Mouse (Mus musculus) G1E (cell line): ENCODE results near the gene Nmrk2. TPM values are rescaled to one million over a fixed set of nuclear protein-coding genes. Genes with fewer than 3 reads are reported as not detected.

ENCODE experiments used
- ATAC-seq: 2 replicates; pipeline ENCODE4 v1.8.0; 2016; ENCODE audit warnings: mild to moderate bottlenecking; ENCODE audit not compliant: insufficient number of reproducible peaks, poor library complexity, low FRiP score, severe bottlenecking; ENCODE audit errors: extremely low read depth
- DNase-seq: peaks from one replicate; pipeline ENCODE4 v3.0.0; 2012; ENCODE audit warnings: low spot score
- H3K27me3 ChIP-seq: 2 replicates; pipeline ENCODE4 v1.6.1; 2012; ENCODE audit warnings: mild to moderate bottlenecking, low read length, inconsistent platforms; ENCODE audit not compliant: insufficient read depth
- H3K36me3 ChIP-seq: replicated peaks from 2 replicates; pipeline ENCODE3; 2012; ENCODE audit warnings: mild to moderate bottlenecking, inconsistent platforms
- H3K4me1 ChIP-seq: 2 replicates; pipeline ENCODE4 v1.6.1; 2012; ENCODE audit warnings: low read depth, low read length, inconsistent platforms, mixed read lengths; ENCODE audit not compliant: insufficient read depth
- H3K4me3 ChIP-seq: 2 replicates; pipeline ENCODE4 v1.5.1; 2012; ENCODE audit warnings: low read depth, mild to moderate bottlenecking, inconsistent platforms, low read length, moderate library complexity, mixed read lengths
- H3K9me3 ChIP-seq: replicated peaks from 2 replicates; pipeline ENCODE4 v1.6.1; 2012; ENCODE audit warnings: inconsistent platforms
- CTCF ChIP-seq: IDR thresholded peaks from 2 replicates; pipeline ENCODE4 v1.5.1; 2012; ENCODE audit warnings: low read depth, low read length, inconsistent platforms, mixed read lengths
- GATA1 ChIP-seq: IDR thresholded peaks from 2 replicates; pipeline ENCODE4 v1.6.1; 2012; ENCODE audit warnings: borderline replicate concordance, low read length, inconsistent platforms, mixed read lengths
- GATA2 ChIP-seq: IDR thresholded peaks from 2 replicates; pipeline ENCODE4 v1.6.1; 2012; ENCODE audit warnings: low read depth, low read length, inconsistent platforms, borderline replicate concordance
- POLR2AphosphoS5 ChIP-seq: IDR thresholded peaks from 2 replicates; pipeline ENCODE4 v1.6.1; 2012; ENCODE audit warnings: low read depth, low read length, inconsistent platforms; ENCODE audit not compliant: insufficient replicate concordance
- TAL1 ChIP-seq: conservative IDR thresholded peaks from 2 replicates; pipeline ENCODE4 v1.6.1; 2012; ENCODE audit warnings: low read depth, low read length, inconsistent platforms, mixed read lengths
- polyA plus RNA-seq: library from polyadenylated mRNA; stranded (reverse); fragments of >175 nt; gene quantifications from 2 replicates; pipeline ENCODE4 v1.2.3, GENCODE M21; 2012
- total RNA-seq, 2 experiments: library from RNA; stranded (forward) in 1 of 2; stranded (reverse) in 1 of 2; fragments of 200-1000 nt in 1 of 2; fragments of >200 nt in 1 of 2; fragmentation: Nextera tagmentation in 1 of 2; gene quantifications; 2 replicates each; pipeline ENCODE4 v1.2.3; 2014 to 2017

The Nmrk2 gene
- total and polyA plus RNA-seq, 3 experiments, result not detected

- TF ChIP-seq GATA1 (no peak), CTCF (no peak), POLR2AphosphoS5 (no peak), TAL1 (no peak), GATA2 (no peak)
- Histone ChIP-seq H3K36me3 (no peaks in the 10 kb centered on the region), H3K27me3 (peaks cover 66% of the 10 kb centered on the region), H3K9me3 (no peaks in the 10 kb centered on the region), H3K4me3 (no peak overlapping the region), H3K4me1 (peaks cover 17% of the 10 kb centered on the region)
- ATAC-seq, result no peak
- DNase-seq, result no peak
Measured at GRCm38 (mm10) chr10:81200605-81201287, 1.1 kb downstream of the Nmrk2 start.

DNA sequence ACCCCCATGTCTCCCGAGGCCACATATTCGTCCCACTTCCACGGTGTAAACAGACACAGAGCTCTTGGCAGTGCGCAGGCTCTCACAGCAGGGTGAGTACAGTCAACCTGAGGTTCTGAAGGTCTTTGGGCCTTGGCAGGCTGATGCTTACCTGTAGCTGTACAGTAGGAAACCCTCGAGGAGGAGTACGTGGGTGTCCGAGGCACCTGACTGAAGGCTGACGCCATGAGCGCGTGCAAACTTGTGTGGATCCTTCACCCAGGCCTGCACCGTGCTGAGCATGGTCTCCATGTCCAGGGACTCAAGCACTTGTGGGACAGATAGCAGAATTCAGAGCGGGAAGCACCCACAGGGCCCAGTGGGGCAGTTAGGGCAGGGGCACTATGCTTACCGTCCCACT lies 1.7 kb downstream of the Nmrk2 start:
- H3K9me3 ChIP-seq, result no peaks in the 10 kb centered on the region
- DNase-seq (no peak), ATAC-seq (no peak)
- TF ChIP-seq GATA1, result no peak
- no peak for TF ChIP-seq CTCF
- no peak for TF ChIP-seq POLR2AphosphoS5
- no peak for TF ChIP-seq GATA2
- no peak for TF ChIP-seq TAL1
- H3K4me1 ChIP-seq, result peaks cover 23% of the 10 kb centered on the region
- no peak overlapping the region for H3K4me3 ChIP-seq
- peaks cover 67% of the 10 kb centered on the region for H3K27me3 ChIP-seq
- H3K36me3 ChIP-seq, result no peaks in the 10 kb centered on the region

- Histone ChIP-seq H3K27me3 (peaks cover 64% of the 10 kb centered on the region), H3K36me3 (no peaks in the 10 kb centered on the region), H3K4me3 (no peak overlapping the region), H3K9me3 (no peaks in the 10 kb centered on the region), H3K4me1 (peaks cover 26% of the 10 kb centered on the region)
- DNase-seq, result no peak
- ATAC-seq, result no peak
- TF ChIP-seq GATA2 (no peak), GATA1 (no peak), POLR2AphosphoS5 (no peak), CTCF (no peak), TAL1 (no peak)
Measured at GRCm38 (mm10) chr10:81198990-81199389, 2.9 kb downstream of the Nmrk2 start.

- DNase-seq (peak; percentile 39), ATAC-seq (no peak)
- Histone ChIP-seq H3K36me3 (peaks cover under 1% of the 10 kb centered on the region), H3K4me1 (peaks cover 25% of the 10 kb centered on the region), H3K9me3 (no peaks in the 10 kb centered on the region), H3K27me3 (peaks cover 59% of the 10 kb centered on the region), H3K4me3 (no peak overlapping the region)
- no peak for TF ChIP-seq TAL1
- TF ChIP-seq CTCF, result peak; percentile 75
- no peak for TF ChIP-seq GATA2
Measured at GRCm38 (mm10) chr10:81198230-81198629, 3.6 kb downstream of the Nmrk2 start.

DNA sequence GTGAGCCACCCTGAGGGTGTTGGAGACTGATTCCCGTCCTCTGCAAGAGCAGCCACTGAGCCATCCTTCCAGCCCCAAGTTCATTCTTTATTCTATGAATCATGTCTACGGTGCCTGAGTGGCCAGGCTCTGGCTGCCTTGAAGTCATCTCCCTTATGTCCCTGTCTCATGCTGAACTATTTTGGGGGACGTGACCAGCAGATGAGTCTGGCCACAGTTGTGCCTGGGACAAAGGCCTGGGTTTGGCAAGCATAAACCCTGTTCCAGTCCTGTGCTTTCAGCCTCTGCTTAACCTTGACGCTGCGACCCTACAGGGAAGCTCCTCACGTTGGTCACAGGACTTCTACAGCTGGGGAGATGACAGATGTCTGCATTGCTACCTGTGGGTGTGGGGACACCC lies 4.5 kb downstream of the Nmrk2 start:
- peaks cover 29% of the 10 kb centered on the region for H3K4me1 ChIP-seq
- DNase-seq (no peak), ATAC-seq (no peak)
- H3K9me3 ChIP-seq, result no peaks in the 10 kb centered on the region
- no peak for TF ChIP-seq TAL1
- TF ChIP-seq POLR2AphosphoS5, result no peak
- no peak for TF ChIP-seq GATA2
- no peak for TF ChIP-seq GATA1
- TF ChIP-seq CTCF, result no peak
- peaks cover 59% of the 10 kb centered on the region for H3K27me3 ChIP-seq
- no peak overlapping the region for H3K4me3 ChIP-seq
- H3K36me3 ChIP-seq, result peaks cover 9% of the 10 kb centered on the region

DNA sequence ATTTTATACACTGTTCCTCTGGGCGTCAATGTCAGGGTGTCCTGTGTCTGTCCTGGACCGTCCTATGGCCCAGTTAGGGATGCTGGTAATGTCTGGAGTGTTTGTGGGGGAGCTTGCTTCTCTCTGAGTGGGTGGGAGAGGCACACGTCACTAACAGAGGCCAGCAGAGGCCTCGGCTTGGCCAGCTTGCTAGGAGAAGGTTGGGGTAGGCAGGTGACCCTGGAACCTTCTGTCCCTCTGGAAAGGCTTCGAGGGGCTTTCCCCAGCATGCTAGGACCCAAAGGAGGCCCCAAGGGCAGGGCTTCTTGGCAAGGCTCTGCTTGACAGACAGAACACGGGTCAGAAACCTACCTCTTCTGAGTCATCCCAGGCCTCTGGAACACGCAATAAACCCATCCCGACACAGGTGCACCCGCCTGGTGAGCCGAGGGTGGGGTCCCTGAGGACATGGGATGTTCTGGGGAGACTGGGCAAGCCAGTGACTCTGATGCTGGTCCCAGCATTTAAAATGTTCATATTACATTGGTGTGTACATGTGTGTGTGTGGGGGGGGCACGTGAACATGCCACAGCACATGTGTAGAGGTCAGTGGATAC lies 5.3 kb downstream of the Nmrk2 start:
- no peak for ATAC-seq
- Histone ChIP-seq H3K4me3 (no peak overlapping the region), H3K36me3 (peaks cover 17% of the 10 kb centered on the region), H3K27me3 (peaks cover 57% of the 10 kb centered on the region), H3K9me3 (no peaks in the 10 kb centered on the region), H3K4me1 (peaks cover 36% of the 10 kb centered on the region)
- TF ChIP-seq TAL1, result no peak
- no peak for TF ChIP-seq GATA1
- no peak for TF ChIP-seq CTCF
- TF ChIP-seq GATA2, result no peak
- TF ChIP-seq POLR2AphosphoS5, result no peak
- DNase-seq, result no peak
